Mouse (Mus musculus): ENCODE measurements at regions not wholly inside any gene's neighbourhood (a gene's known extent, or its start where the extent isn't known, plus 50 kb on each side); places are given as distances from the start of the nearest gene placed in this dataset.

DNA sequence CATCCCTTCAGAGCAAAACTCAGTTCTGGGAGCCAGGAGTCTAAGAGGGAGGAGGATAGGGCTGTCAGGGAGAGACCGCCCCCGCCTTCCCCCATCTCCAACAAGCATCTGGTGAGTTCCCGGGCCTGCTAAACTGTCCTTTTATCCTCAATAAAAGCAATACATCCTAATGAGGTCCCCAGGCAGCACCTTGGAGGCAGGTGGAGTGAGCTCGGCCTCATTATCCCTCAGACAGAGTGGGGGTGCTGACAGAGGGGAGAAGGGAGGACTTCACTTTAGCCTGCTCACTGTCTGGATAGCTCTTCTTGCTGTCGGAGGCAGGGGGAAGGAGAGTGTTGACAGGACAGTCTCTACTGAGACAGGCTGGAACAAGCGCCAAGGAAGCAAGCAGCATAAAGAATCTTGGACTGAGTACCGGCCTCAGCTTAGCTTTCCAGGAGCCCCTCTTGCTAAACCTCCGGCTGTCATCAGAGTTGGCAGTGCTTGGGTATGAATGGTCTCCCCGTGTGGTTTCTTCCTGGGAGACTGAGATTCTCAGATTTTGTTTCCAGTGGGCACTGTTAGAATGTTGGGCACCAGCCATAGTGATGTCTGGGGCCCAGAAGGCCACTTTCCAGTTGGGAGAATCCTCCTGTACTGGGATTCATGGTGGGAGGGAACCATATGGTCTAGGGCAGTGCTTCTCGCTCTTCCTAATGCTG lies 537.3 kb downstream of the Tbc1d22a start:
- Histone ChIP-seq H3K4me1 (ENCODE audit: control insufficient read depth, insufficient read depth, low read length) (no peaks in the 10 kb centered on the region), H3K9me3 (ENCODE audit: control insufficient read depth, low read depth, low read length) (no peaks in the 10 kb centered on the region), H3K27ac (ENCODE audit: low read length) (no peak overlapping the region), H3K27me3 (ENCODE audit: control insufficient read depth, insufficient read depth, low read length) (no peaks in the 10 kb centered on the region), H3K4me3 (ENCODE audit: low read depth, low read length) (no peak overlapping the region), H3K4me2 (replicated peaks; ENCODE audit: low read depth, low read length) (no peak overlapping the region), H3K9ac (replicated peaks; ENCODE audit: low read depth, low read length) (no peak overlapping the region), H3K36me3 (ENCODE audit: control insufficient read depth, insufficient read depth, low read length) (no peaks in the 10 kb centered on the region)
- ATAC-seq (ENCODE audit: insufficient number of reproducible peaks, insufficient read depth, low FRiP score, low read depth), result no peak
- WGBS, result 63% methylated on average over 10 of the region's 10 CpGs

DNA sequence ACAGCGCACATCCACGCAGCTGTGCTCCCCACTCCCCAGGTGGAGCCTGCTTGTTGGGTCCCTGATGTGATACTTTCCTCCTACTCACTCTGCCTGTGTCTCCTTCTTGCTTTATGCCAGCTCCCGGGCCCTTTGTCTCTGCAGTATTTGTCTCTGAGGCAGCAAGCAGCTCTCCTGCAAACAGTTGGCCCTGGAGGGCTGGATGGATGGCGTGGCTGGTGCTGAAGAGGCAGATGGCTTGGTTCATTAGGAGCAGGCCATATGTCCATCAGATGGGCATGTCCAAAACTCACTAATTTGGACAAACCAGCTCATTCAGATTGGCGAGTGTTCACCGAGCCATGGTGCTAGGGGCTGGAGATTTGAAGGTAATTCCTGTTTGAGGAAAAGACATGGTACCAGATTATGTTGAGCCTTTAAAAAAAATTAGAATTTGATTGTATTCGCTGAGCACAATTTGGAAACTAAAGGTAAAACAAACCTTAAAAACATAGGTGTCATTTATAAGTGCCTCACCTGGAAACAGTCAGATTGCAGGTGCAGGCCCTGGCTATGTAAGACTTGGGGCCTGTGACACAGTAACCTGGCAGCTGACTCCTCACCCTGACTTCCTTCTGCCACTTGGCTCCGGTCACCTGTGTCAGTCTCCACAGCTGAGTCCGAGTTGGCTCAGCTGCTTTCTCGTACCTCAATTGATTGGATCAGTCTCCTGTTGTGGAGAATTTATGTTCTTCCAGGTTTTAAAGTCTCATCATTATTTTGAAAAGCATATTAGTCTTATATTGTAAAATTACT lies 549.5 kb downstream of the Tbc1d22a start:
- Histone ChIP-seq H3K27me3 (ENCODE audit: control insufficient read depth, insufficient read depth, low read length) (no peaks in the 10 kb centered on the region), H3K4me3 (ENCODE audit: low read depth, low read length) (no peak overlapping the region), H3K4me2 (replicated peaks; ENCODE audit: low read depth, low read length) (no peak overlapping the region), H3K4me1 (ENCODE audit: control insufficient read depth, insufficient read depth, low read length) (no peaks in the 10 kb centered on the region), H3K9me3 (ENCODE audit: control insufficient read depth, low read depth, low read length) (no peaks in the 10 kb centered on the region), H3K9ac (replicated peaks; ENCODE audit: low read depth, low read length) (no peak overlapping the region), H3K36me3 (ENCODE audit: control insufficient read depth, insufficient read depth, low read length) (no peaks in the 10 kb centered on the region), H3K27ac (ENCODE audit: low read length) (no peak overlapping the region)
- WGBS, result 80% methylated on average over 10 of the region's 10 CpGs
- ATAC-seq (ENCODE audit: insufficient number of reproducible peaks, insufficient read depth, low FRiP score, low read depth), result no peak

DNA sequence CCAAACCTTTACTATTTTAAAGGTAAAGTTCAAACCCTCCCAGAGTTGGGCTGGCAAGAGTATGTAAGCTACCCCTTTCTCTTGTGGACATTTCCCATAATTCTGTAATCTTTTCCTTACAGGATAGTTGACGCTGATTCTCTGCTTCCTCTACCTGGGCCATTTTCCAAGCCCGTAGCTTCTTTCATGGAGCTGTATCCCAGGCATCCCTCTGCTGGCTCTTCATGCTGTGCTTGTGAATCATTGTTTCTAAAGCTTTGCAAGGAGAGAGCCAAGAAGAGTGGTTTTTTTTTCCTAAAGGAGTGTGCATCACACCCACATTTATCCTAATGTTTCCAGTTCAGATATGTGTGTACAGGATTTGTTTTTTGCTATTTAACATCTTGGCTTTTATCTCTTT lies 553.4 kb downstream of the Tbc1d22a start:
- Histone ChIP-seq H3K27me3 (ENCODE audit: control insufficient read depth, insufficient read depth, low read length) (no peaks in the 10 kb centered on the region), H3K27ac (ENCODE audit: low read length) (no peak overlapping the region), H3K4me2 (replicated peaks; ENCODE audit: low read depth, low read length) (no peak overlapping the region), H3K9ac (replicated peaks; ENCODE audit: low read depth, low read length) (no peak overlapping the region), H3K36me3 (ENCODE audit: control insufficient read depth, insufficient read depth, low read length) (no peaks in the 10 kb centered on the region), H3K4me3 (ENCODE audit: low read depth, low read length) (no peak overlapping the region), H3K4me1 (ENCODE audit: control insufficient read depth, insufficient read depth, low read length) (0 out of 2 replicates have a peak, but pooled peaks cover under 1% of the 10 kb centered on the region), H3K9me3 (ENCODE audit: control insufficient read depth, low read depth, low read length) (no peaks in the 10 kb centered on the region)
- 81% methylated on average over 2 of the region's 2 CpGs for WGBS
- ATAC-seq (ENCODE audit: insufficient number of reproducible peaks, insufficient read depth, low FRiP score, low read depth), result no peak

DNA sequence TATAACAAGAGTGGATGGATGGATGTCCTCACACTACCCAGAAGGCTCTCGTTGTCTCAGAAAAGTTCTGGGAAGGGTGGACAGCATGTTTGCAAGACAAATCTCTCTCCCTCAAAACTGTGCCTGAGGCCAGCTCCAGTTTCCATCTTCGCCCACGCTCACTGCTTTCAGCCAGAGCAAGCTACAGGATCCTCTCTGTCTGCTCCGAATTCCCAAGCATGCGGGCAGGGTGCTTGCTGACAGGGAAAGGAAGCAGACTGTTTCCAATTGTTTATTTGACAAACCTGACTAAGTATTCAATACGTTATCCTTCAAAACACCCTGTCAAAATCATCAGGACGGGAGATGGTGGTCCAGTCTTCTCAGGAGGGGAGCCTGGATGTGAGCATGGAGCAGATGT lies 558.8 kb downstream of the Tbc1d22a start:
- no peaks in the 10 kb centered on the region for H3K27me3 ChIP-seq (ENCODE audit: control insufficient read depth, insufficient read depth, low read length)
- no peaks in the 10 kb centered on the region for H3K9me3 ChIP-seq (ENCODE audit: control insufficient read depth, low read depth, low read length)
- H3K4me1 ChIP-seq (ENCODE audit: control insufficient read depth, insufficient read depth, low read length), result 0 out of 2 replicates have a peak, but pooled peaks cover 3% of the 10 kb centered on the region
- H3K9ac ChIP-seq (replicated peaks; ENCODE audit: low read depth, low read length), result no peak overlapping the region
- WGBS, result 42% methylated on average over 7 of the region's 7 CpGs
- ATAC-seq (ENCODE audit: insufficient number of reproducible peaks, insufficient read depth, low FRiP score, low read depth), result no peak
- no peak overlapping the region for H3K4me3 ChIP-seq (ENCODE audit: low read depth, low read length)
- H3K4me2 ChIP-seq (replicated peaks; ENCODE audit: low read depth, low read length), result no peak overlapping the region
- H3K27ac ChIP-seq (ENCODE audit: low read length), result no peak overlapping the region
- H3K36me3 ChIP-seq (ENCODE audit: control insufficient read depth, insufficient read depth, low read length), result no peaks in the 10 kb centered on the region

DNA sequence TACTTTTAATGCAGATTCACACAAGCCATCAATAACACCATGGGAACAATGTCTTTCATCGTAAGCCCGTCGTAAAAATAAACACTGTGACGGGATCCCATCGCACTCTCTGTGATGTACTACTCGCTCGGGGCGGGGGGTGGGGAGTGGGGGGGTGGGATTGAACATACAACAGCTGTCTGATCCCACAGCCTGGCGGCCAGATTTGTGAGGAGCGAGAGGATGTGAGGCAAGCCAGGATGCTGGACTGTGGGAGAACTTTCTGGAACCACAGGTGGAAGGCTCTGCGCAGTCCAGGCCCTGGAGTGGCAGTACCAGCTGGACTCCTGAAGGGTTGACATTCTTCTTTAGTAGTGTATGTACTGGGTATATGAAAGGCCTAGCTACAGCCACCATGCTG lies 563.7 kb downstream of the Tbc1d22a start:
- no peak overlapping the region for H3K4me2 ChIP-seq (replicated peaks; ENCODE audit: low read depth, low read length)
- WGBS, result 39% methylated on average over 11 of the region's 11 CpGs
- H3K4me3 ChIP-seq (ENCODE audit: low read depth, low read length), result no peak overlapping the region
- H3K9ac ChIP-seq (replicated peaks; ENCODE audit: low read depth, low read length), result no peak overlapping the region
- H3K4me1 ChIP-seq (ENCODE audit: control insufficient read depth, insufficient read depth, low read length), result no peaks in the 10 kb centered on the region
- H3K36me3 ChIP-seq (ENCODE audit: control insufficient read depth, insufficient read depth, low read length), result no peaks in the 10 kb centered on the region
- peak overlapping the region; percentile 58; the same call in 1 of the 2 replicates for H3K27ac ChIP-seq (ENCODE audit: low read length)
- no peaks in the 10 kb centered on the region for H3K9me3 ChIP-seq (ENCODE audit: control insufficient read depth, low read depth, low read length)
- no peaks in the 10 kb centered on the region for H3K27me3 ChIP-seq (ENCODE audit: control insufficient read depth, insufficient read depth, low read length)
- peak; percentile 62; the same call in 1 of the 2 replicates for ATAC-seq (ENCODE audit: insufficient number of reproducible peaks, insufficient read depth, low FRiP score, low read depth)

DNA sequence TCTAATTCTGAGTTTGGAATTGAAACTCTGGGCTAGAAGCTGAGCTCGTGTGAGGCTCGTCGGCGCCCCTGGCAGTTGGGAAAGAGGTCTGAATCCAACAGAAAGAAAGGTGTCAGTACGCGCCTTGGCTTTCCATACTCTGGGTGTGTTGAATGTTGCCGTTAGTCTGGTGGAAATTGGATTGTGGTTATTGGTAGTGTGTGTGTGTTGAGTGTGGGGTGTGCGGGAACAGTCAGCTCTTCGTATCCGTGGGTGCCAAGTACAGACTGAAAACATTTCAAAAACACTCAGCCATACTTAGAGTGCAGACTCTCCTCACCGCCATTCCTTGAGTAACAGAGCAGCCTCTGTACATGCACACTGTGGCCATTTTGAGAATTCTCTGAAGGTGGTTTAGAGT lies 566.9 kb downstream of the Tbc1d22a start:
- no peaks in the 10 kb centered on the region for H3K36me3 ChIP-seq (ENCODE audit: control insufficient read depth, insufficient read depth, low read length)
- no peaks in the 10 kb centered on the region for H3K27me3 ChIP-seq (ENCODE audit: control insufficient read depth, insufficient read depth, low read length)
- H3K4me3 ChIP-seq (ENCODE audit: low read depth, low read length), result no peak overlapping the region
- no peak overlapping the region for H3K27ac ChIP-seq (ENCODE audit: low read length)
- no peak overlapping the region for H3K9ac ChIP-seq (replicated peaks; ENCODE audit: low read depth, low read length)
- no peak overlapping the region for H3K4me2 ChIP-seq (replicated peaks; ENCODE audit: low read depth, low read length)
- H3K9me3 ChIP-seq (ENCODE audit: control insufficient read depth, low read depth, low read length), result no peaks in the 10 kb centered on the region
- 92% methylated on average over 11 of the region's 11 CpGs for WGBS
- no peaks in the 10 kb centered on the region for H3K4me1 ChIP-seq (ENCODE audit: control insufficient read depth, insufficient read depth, low read length)
- no peak for ATAC-seq (ENCODE audit: insufficient number of reproducible peaks, insufficient read depth, low FRiP score, low read depth)

DNA sequence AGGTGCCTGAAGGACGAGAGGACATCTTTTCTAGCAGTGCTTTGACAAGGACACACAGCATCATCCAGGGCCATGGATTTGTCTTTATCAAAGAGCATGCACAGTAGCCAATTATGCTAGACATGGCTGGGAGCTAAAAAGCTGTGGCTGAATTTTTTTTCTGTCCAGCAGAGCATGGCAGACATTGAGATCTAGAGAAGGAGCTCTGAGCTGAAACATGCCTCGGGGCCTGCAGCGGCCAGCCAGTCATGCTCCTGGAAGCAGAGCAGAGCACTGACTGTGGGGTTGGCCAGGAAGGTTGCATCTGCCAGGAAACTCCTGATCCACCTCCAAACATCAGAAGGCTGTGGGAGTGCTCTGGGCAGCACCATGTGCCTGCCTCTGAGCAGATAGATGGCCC lies 580.5 kb downstream of the Tbc1d22a start:
- no peaks in the 10 kb centered on the region for H3K36me3 ChIP-seq (ENCODE audit: control insufficient read depth, insufficient read depth, low read length)
- WGBS, result 82% methylated on average over 3 of the region's 3 CpGs
- ATAC-seq (ENCODE audit: insufficient number of reproducible peaks, insufficient read depth, low FRiP score, low read depth), result no peak

DNA sequence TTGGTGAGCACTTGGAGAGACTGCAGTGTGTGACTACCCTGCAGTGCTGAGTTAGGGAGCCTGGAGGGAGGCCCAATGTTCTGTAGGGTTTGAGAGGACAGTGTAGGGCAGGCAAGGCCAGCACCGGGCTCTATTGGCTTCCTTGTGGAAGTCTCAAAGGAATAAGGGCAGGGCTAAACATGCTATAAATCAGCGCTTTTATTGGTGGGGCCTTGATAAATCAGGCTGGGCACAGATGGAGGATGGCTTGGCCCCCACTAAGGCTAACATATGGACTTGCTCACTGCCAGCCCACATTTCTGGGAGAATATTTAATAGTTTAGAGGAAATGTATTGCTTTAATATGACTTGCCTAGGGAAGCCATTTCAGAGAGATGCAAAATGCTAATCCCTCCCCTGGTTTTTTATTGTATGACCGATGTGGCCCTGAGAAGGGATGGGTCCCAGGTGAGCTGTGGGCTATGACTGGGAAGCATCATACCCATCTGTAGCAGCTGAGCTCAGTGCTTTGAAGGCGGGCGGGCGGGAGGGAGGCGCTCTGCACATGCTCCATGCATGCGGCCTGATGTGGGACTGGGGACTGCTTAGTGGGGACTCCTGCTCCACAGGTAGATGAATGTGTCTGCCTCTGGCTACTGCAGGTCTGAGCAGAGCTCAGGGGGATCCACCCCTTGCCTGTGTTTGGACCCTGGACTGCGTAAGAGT lies 584.4 kb downstream of the Tbc1d22a start:
- Histone ChIP-seq H3K4me3 (ENCODE audit: low read depth, low read length) (no peak overlapping the region), H3K27ac (ENCODE audit: low read length) (no peak overlapping the region), H3K9me3 (ENCODE audit: control insufficient read depth, low read depth, low read length) (no peaks in the 10 kb centered on the region), H3K9ac (replicated peaks; ENCODE audit: low read depth, low read length) (no peak overlapping the region), H3K36me3 (ENCODE audit: control insufficient read depth, insufficient read depth, low read length) (no peaks in the 10 kb centered on the region), H3K4me1 (ENCODE audit: control insufficient read depth, insufficient read depth, low read length) (no peaks in the 10 kb centered on the region), H3K4me2 (replicated peaks; ENCODE audit: low read depth, low read length) (no peak overlapping the region), H3K27me3 (ENCODE audit: control insufficient read depth, insufficient read depth, low read length) (no peaks in the 10 kb centered on the region)
- no peak for ATAC-seq (ENCODE audit: insufficient number of reproducible peaks, insufficient read depth, low FRiP score, low read depth)
- WGBS, result 89% methylated on average over 9 of the region's 9 CpGs

More for the DNA sequence above, 580.5 kb downstream of the Tbc1d22a start:
- Histone ChIP-seq H3K9me3 (ENCODE audit: control insufficient read depth, low read depth, low read length) (no peaks in the 10 kb centered on the region), H3K27me3 (ENCODE audit: control insufficient read depth, insufficient read depth, low read length) (no peaks in the 10 kb centered on the region), H3K27ac (ENCODE audit: low read length) (no peak overlapping the region), H3K4me3 (ENCODE audit: low read depth, low read length) (no peak overlapping the region), H3K9ac (replicated peaks; ENCODE audit: low read depth, low read length) (no peak overlapping the region), H3K4me1 (ENCODE audit: control insufficient read depth, insufficient read depth, low read length) (no peaks in the 10 kb centered on the region), H3K4me2 (replicated peaks; ENCODE audit: low read depth, low read length) (no peak overlapping the region)
